Mouse (Mus musculus): ENCODE results near the gene S100a10. TPM values are rescaled to one million over a fixed set of nuclear protein-coding genes. Genes with fewer than 3 reads are reported as not detected.
"Not testable (repeated sequence)": the region's sequence is repeated elsewhere in the genome, so short reads cannot be mapped to it uniquely, and the experiment has no call there.

Gene S100a10
- polyA plus RNA-seq, 1 experiment: 373 TPM

- Histone ChIP-seq H3K4me3 (ENCODE audit: insufficient read depth, low read length) (peak overlapping the region; percentile 89; the same call in 1 of the 2 replicates), H3K4me1 (ENCODE audit: control insufficient read depth, insufficient read depth, low read length) (peaks cover 17% of the 10 kb centered on the region; the same call in 1 of the 2 replicates), H3K27ac (ENCODE audit: insufficient read depth, low read length) (peak overlapping the region; percentile 70)
- TF ChIP-seq CTCF (IDR thresholded peaks at IDR 0.05; ENCODE audit: borderline replicate concordance, insufficient read depth, low read length) (no peak), POLR2A (IDR thresholded peaks at IDR 0.05; ENCODE audit: low read depth, low read length) (no peak)
Measured at GRCm38 (mm10) chr3:93519856-93520329, 35.0 kb upstream of the S100a10 start.

- H3K4me3 ChIP-seq (ENCODE audit: insufficient read depth, low read length): peak within 1 kb of the TSS; percentile 89
- no peak for TF ChIP-seq CTCF (IDR thresholded peaks at IDR 0.05; ENCODE audit: borderline replicate concordance, insufficient read depth, low read length)
- peak; percentile 95 for TF ChIP-seq POLR2A (IDR thresholded peaks at IDR 0.05; ENCODE audit: low read depth, low read length)
- peaks cover 17% of the 10 kb centered on the region for H3K4me1 ChIP-seq (ENCODE audit: control insufficient read depth, insufficient read depth, low read length)
- H3K27ac ChIP-seq (ENCODE audit: insufficient read depth, low read length): peak within 1 kb of the TSS; percentile 100
Measured at GRCm38 (mm10) chr3:93520330-93521193, 34.3 kb upstream of the S100a10 start, which contains the start of gene S100a11. Gene S100a11 (plus strand): TSS chr3:93520488.

- H3K4me1 ChIP-seq (ENCODE audit: control insufficient read depth, insufficient read depth, low read length): peaks cover 17% of the 10 kb centered on the region
- TF ChIP-seq POLR2A (IDR thresholded peaks at IDR 0.05; ENCODE audit: low read depth, low read length) (peak; percentile 46), CTCF (IDR thresholded peaks at IDR 0.05; ENCODE audit: borderline replicate concordance, insufficient read depth, low read length) (no peak)
- H3K4me3 ChIP-seq (ENCODE audit: insufficient read depth, low read length): peak overlapping the region; percentile 89
- H3K27ac ChIP-seq (ENCODE audit: insufficient read depth, low read length): peak overlapping the region; percentile 100
Measured at GRCm38 (mm10) chr3:93521462-93522057, 33.3 kb upstream of the S100a10 start.

GRCm38 (mm10) chr3:93522611-93523010, 32.3 kb upstream of the S100a10 start:
- TF ChIP-seq CTCF (IDR thresholded peaks at IDR 0.05; ENCODE audit: borderline replicate concordance, insufficient read depth, low read length): peak; percentile 63; the same call in 1 of the 2 replicates
- TF ChIP-seq POLR2A (IDR thresholded peaks at IDR 0.05; ENCODE audit: low read depth, low read length): peak; percentile 10; the same call in 1 of the 2 replicates
- peak overlapping the region; percentile 55 for H3K4me3 ChIP-seq (ENCODE audit: insufficient read depth, low read length)
- H3K27ac ChIP-seq (ENCODE audit: insufficient read depth, low read length): peak overlapping the region; percentile 91
- H3K4me1 ChIP-seq (ENCODE audit: control insufficient read depth, insufficient read depth, low read length): peaks cover 12% of the 10 kb centered on the region

- Histone ChIP-seq H3K27ac (ENCODE audit: insufficient read depth, low read length) (no peak overlapping the region), H3K4me3 (ENCODE audit: insufficient read depth, low read length) (no peak overlapping the region), H3K4me1 (ENCODE audit: control insufficient read depth, insufficient read depth, low read length) (peaks cover 4% of the 10 kb centered on the region)
- peak; percentile 27 for TF ChIP-seq POLR2A (IDR thresholded peaks at IDR 0.05; ENCODE audit: low read depth, low read length)
- TF ChIP-seq CTCF (IDR thresholded peaks at IDR 0.05; ENCODE audit: borderline replicate concordance, insufficient read depth, low read length): no peak
Measured at GRCm38 (mm10) chr3:93527300-93527699, 27.6 kb upstream of the S100a10 start.

GRCm38 (mm10) chr3:93528807-93529206, 26.1 kb upstream of the S100a10 start:
- peaks cover 4% of the 10 kb centered on the region for H3K4me1 ChIP-seq (ENCODE audit: control insufficient read depth, insufficient read depth, low read length)
- H3K4me3 ChIP-seq (ENCODE audit: insufficient read depth, low read length): no peak overlapping the region
- H3K27ac ChIP-seq (ENCODE audit: insufficient read depth, low read length): no peak overlapping the region
- no peak for TF ChIP-seq CTCF (IDR thresholded peaks at IDR 0.05; ENCODE audit: borderline replicate concordance, insufficient read depth, low read length)
- no peak for TF ChIP-seq POLR2A (IDR thresholded peaks at IDR 0.05; ENCODE audit: low read depth, low read length)

GRCm38 (mm10) chr3:93537068-93537576, 17.8 kb upstream of the S100a10 start:
- TF ChIP-seq POLR2A (IDR thresholded peaks at IDR 0.05; ENCODE audit: low read depth, low read length): no peak
- no peak for TF ChIP-seq CTCF (IDR thresholded peaks at IDR 0.05; ENCODE audit: borderline replicate concordance, insufficient read depth, low read length)
- Histone ChIP-seq H3K4me3 (ENCODE audit: insufficient read depth, low read length) (no peak overlapping the region), H3K27ac (ENCODE audit: insufficient read depth, low read length) (peak overlapping the region; percentile 77), H3K4me1 (ENCODE audit: control insufficient read depth, insufficient read depth, low read length) (peaks cover 4% of the 10 kb centered on the region)

GRCm38 (mm10) chr3:93538486-93538885, 16.4 kb upstream of the S100a10 start:
- H3K27ac ChIP-seq (ENCODE audit: insufficient read depth, low read length): peak overlapping the region; percentile 83
- no peak overlapping the region for H3K4me3 ChIP-seq (ENCODE audit: insufficient read depth, low read length)
- TF ChIP-seq POLR2A (IDR thresholded peaks at IDR 0.05; ENCODE audit: low read depth, low read length) (no peak), CTCF (IDR thresholded peaks at IDR 0.05; ENCODE audit: borderline replicate concordance, insufficient read depth, low read length) (no peak)
- peaks cover 4% of the 10 kb centered on the region for H3K4me1 ChIP-seq (ENCODE audit: control insufficient read depth, insufficient read depth, low read length)

- no peak for TF ChIP-seq POLR2A (IDR thresholded peaks at IDR 0.05; ENCODE audit: low read depth, low read length)
- TF ChIP-seq CTCF (IDR thresholded peaks at IDR 0.05; ENCODE audit: borderline replicate concordance, insufficient read depth, low read length): no peak
- Histone ChIP-seq H3K27ac (ENCODE audit: insufficient read depth, low read length) (no peak overlapping the region), H3K4me3 (ENCODE audit: insufficient read depth, low read length) (no peak overlapping the region), H3K4me1 (ENCODE audit: control insufficient read depth, insufficient read depth, low read length) (peaks cover 4% of the 10 kb centered on the region)
Measured at GRCm38 (mm10) chr3:93541501-93541900, 13.4 kb upstream of the S100a10 start.

- H3K27ac ChIP-seq (ENCODE audit: insufficient read depth, low read length); H3K4me3 ChIP-seq (ENCODE audit: insufficient read depth, low read length); H3K4me1 ChIP-seq (ENCODE audit: control insufficient read depth, insufficient read depth, low read length): not testable (repeated sequence)
Measured at GRCm38 (mm10) chr3:93544170-93544569, 10.7 kb upstream of the S100a10 start.
